Mouse (Mus musculus) Patski (cell line): Measurements from ENCODE around the gene Jak2. TPM values are rescaled to one million over a fixed set of nuclear protein-coding genes. Genes with fewer than 3 reads are reported as not detected.

Source experiments
- ATAC-seq: fragments of 100-300 bp; one replicate; pipeline ENCODE4 v1.8.0; 2021
- CTCF ChIA-PET: fragments of 350-600 bp; sonication (Branson Sonifier 250); formaldehyde crosslinking; loops from one replicate; lab custom pipeline; 2022; ENCODE audit warnings: inconsistent platforms; lab: Charles Lee
- POLR2A ChIA-PET: fragments of 350-600 bp; sonication (Branson Sonifier 250); formaldehyde crosslinking; loops from one replicate; lab custom pipeline; 2022; ENCODE audit warnings: antibody characterized with exemption, inconsistent platforms; lab: Charles Lee
- DNase-seq: peaks from one replicate; pipeline ENCODE4 v3.0.0-alpha.2; 2011; ENCODE audit warnings: low read depth, low spot score
- H3K27me3 ChIP-seq: fragments of 371-371 bp; one replicate; pipeline ENCODE4 v1.5.1; 2021
- CTCF ChIP-seq: fragments of 100-300 bp; IDR thresholded peaks from one replicate; pipeline ENCODE4 v1.5.1; 2021
- in situ Hi-C: fragments of 300-500 bp; cut with MboI; formaldehyde crosslinking; loops from 3 replicates; pipeline ENCODE4 v1.11.1; 2018; ENCODE audit warnings: low pct_unique_long_range_greater_than_20kb, mixed read lengths
- polyA plus RNA-seq: library from polyadenylated mRNA; unstranded; gene quantifications from one replicate; pipeline ENCODE4 v1.2.3, GENCODE M21; 2021

Jak2 gene
- polyA plus RNA-seq, 1 experiment from 2014 or later: 32.4 TPM

DNA sequence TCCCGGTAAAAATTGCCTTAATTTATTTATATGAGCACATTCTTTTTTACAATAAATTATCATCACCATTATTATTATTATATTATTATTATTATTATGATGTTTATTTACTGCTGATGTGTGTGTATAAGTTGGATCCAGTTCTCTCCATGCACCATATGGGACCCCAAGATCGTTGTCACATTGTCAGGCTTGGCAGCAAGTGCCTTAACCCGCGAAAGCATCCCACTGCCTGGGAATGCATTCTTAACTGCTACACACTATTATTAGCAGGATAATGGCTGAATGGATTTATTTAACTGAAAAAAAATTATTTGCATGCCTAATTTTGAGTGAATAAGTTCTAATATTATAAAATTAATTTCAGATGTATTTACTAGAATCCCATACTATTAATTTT, 74.8 kb downstream of the Jak2 start:
- in situ Hi-C loops: no loop called here
- DNase-seq (no peak), ATAC-seq (no peak)
- peaks cover 14% of the 10 kb centered on the region for H3K27me3 ChIP-seq
- ChIA-PET POLR2A (no interaction called here), CTCF (no interaction called here)
- no peak for TF ChIP-seq CTCF

GRCm38 (mm10) chr19:29326822-29327552, 75.4 kb downstream of the Jak2 start:
- ChIA-PET CTCF (interaction anchor here (1.2 kb wide), 1 partner anchor 11 kb away, joined by 3 read pairs; no protein-coding TSS in a partner anchor), POLR2A (no interaction called here)
- in situ Hi-C loops: no loop called here
- no peak for TF ChIP-seq CTCF
- peaks cover 16% of the 10 kb centered on the region for H3K27me3 ChIP-seq
- DNase-seq: no peak
- no peak for ATAC-seq

DNA sequence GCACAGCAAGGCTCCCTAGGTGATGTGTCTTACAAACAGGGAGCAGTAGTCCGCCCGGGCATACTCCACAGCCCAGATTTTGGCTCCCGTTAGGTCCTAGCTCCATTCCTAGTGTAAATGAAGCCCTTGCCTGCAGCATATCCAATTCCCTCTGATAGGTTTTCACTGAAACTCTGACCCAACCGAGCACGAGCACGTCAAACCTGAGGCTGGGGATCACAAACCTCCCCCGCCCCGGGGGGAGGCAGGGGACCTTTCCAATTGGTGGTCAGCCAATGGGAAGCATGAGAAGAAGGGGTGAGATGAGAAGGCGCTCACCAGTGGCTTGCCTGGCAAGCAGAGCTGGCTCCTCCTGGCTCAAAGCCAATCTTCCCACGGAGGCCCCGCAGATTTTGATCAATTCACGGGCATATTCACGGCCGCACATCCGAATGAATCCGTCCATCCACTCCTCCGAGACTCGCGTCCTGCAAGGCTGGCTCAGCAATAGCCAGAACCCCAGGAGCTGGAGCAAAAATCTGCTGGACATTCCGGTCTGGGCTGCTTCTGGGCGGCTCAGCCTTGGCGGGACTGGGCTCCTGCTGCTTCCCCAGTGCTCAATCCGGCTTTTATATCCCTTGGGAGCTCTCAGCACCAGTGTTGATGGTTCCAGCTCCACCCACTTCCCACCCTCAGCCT, 82.6 kb downstream of the Jak2 start, which contains the start of gene Rln1:
Rln1 (minus strand) TSS at position 603 of the 678 bp plus-strand sequence.
- H3K27me3 ChIP-seq: peaks cover 52% of the 10 kb centered on the region
- DNase-seq (no peak), ATAC-seq (no peak)
- ChIA-PET POLR2A (no interaction called here), CTCF (no interaction called here)
- no peak for TF ChIP-seq CTCF
- in situ Hi-C loops: no loop called here

DNA sequence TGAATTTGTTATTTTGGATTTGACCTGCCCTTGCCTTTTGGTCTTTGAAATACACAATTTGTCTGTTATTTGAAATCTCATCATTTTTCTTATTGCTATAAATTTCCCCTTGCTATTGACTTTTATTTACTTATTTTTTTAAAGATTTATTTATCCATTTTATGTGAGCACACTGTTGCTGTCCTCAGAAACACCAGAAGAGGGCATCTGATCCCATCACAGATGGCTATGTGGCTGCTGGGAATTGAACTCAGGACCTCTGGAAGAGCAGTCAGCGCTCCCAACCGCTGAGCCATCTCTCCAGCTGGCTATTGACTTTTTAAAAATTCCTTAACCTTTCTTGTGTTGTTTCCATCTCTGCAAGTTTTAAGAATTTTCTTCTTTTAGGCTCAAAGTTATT, 85.0 kb downstream of the Jak2 start:
- POLR2A ChIA-PET: no interaction called here
- CTCF ChIA-PET: no interaction called here
- in situ Hi-C loops: no loop called here
- no peak for DNase-seq
- TF ChIP-seq CTCF: peak; percentile 54
- peaks cover 47% of the 10 kb centered on the region for H3K27me3 ChIP-seq
- ATAC-seq: no peak

GRCm38 (mm10) chr19:29341029-29341428, 89.4 kb downstream of the Jak2 start:
- H3K27me3 ChIP-seq: peaks cover 18% of the 10 kb centered on the region
- ChIA-PET CTCF (no interaction called here), POLR2A (interaction anchor here (1.0 kb wide), 1 partner anchor 50 kb away, joined by 3 read pairs; no protein-coding TSS in a partner anchor)
- TF ChIP-seq CTCF: no peak
- peak; percentile 51 for DNase-seq
- peak; percentile 75 for ATAC-seq
- in situ Hi-C loops: no loop called here

- H3K27me3 ChIP-seq: peaks cover 9% of the 10 kb centered on the region
- in situ Hi-C loops: no loop called here
- DNase-seq (no peak), ATAC-seq (no peak)
- CTCF ChIA-PET: no interaction called here
- POLR2A ChIA-PET: no interaction called here
- no peak for TF ChIP-seq CTCF
Observed at GRCm38 (mm10) chr19:29342281-29342680, 90.7 kb downstream of the Jak2 start.

GRCm38 (mm10) chr19:29344868-29345267, 93.2 kb downstream of the Jak2 start:
- TF ChIP-seq CTCF: no peak
- in situ Hi-C loops: no loop called here
- ChIA-PET CTCF (interaction anchor here (1.0 kb wide), 2 partner anchors 11 to 20 kb away, joined by 3 read pairs; no protein-coding TSS in a partner anchor), POLR2A (no interaction called here)
- ATAC-seq (no peak), DNase-seq (no peak)
- H3K27me3 ChIP-seq: no peaks in the 10 kb centered on the region

DNA sequence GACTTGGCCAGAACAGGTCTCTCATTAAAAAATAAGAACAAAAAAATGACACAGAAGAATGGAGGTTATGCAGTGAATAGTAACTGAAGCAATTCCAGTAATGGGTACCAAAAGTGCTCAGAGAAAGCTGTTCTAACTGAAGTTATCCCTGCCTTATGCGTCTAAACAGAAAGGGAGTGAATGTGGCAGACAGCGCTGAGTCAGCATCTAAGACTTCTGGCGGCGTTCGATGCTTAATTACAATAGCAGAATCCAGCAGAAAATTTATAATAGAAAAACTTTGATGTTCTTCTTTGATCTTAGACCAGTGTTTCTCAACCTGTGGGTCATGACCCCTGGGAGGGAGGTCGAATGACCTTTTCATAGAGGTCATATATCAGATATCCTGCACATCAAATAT, 94.0 kb downstream of the Jak2 start:
- H3K27me3 ChIP-seq: no peaks in the 10 kb centered on the region
- no peak for TF ChIP-seq CTCF
- DNase-seq (no peak), ATAC-seq (no peak)
- in situ Hi-C loops: no loop called here
- CTCF ChIA-PET: interaction anchor here (1.0 kb wide), 2 partner anchors 10 to 19 kb away, joined by 3 read pairs; no protein-coding TSS in a partner anchor
- POLR2A ChIA-PET: no interaction called here

DNA sequence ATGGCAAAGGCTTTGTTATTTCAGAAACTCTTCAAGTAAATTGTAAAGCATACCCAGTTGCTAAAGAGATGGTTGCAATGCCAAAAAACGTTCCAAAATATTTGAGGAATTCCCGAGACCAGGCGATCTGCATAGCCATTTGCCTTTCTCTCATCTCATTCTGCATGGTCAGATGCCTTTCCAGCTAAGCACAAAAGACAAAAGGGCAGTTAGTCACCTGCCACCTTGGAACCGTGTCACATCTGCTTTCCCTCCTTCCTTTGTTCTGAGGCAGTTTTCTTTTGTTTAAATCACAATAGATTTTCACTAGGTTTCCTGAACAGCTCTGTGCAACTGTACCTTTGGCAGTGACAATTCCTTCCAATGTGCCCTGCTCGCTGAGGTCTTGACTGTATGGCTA, 99.4 kb downstream of the Jak2 start:
- no peaks in the 10 kb centered on the region for H3K27me3 ChIP-seq
- CTCF ChIA-PET: interaction anchor here (0.9 to 1.3 kb wide), 2 partner anchors 45 to 101 kb away, joined by 3 read pairs; no protein-coding TSS in a partner anchor
- in situ Hi-C loops: loop anchor here (5.0 kb wide), 3 partner anchors 99 to 574 kb away; partner anchors contain the start of gene Jak2
- POLR2A ChIA-PET: interaction anchor here (0.7 kb wide), 1 partner anchor 17 kb away, joined by 3 read pairs; no protein-coding TSS in a partner anchor
- ATAC-seq (peak; percentile 26), DNase-seq (no peak)
- no peak for TF ChIP-seq CTCF
